Mouse (Mus musculus) erythroblast, adult 5-6 weeks (primary cell): ENCODE measurements around the gene Sbk3. TPM values are rescaled to one million over a fixed set of nuclear protein-coding genes. Genes with fewer than 3 reads are reported as not detected.

Source experiments
- ATAC-seq: replicated peaks from 2 replicates; pipeline ENCODE4 v1.8.0; 2016; ENCODE audit warnings: moderate number of reproducible peaks, mild to moderate bottlenecking, moderate TSS enrichment, inconsistent platforms; ENCODE audit not compliant: poor library complexity, low FRiP score, severe bottlenecking
- total RNA-seq, 2 experiments: library from RNA; stranded (forward) in 1 of 2; stranded (reverse) in 1 of 2; fragments of 150-400 nt in 1 of 2; fragments of 200-764, 138-1000 nt in 1 of 2; gene quantifications; 2 replicates each; pipeline versions ENCODE4 v1.2.3 to v1.2.4; 2015 to 2017; ENCODE audit warnings: low replicate concordance in 2 of 2

The Sbk3 gene
- total RNA-seq, 2 experiments from 2014 or later = not detected

- no peak for ATAC-seq
Observed at GRCm38 (mm10) chr7:4937392-4937791, 33.6 kb downstream of the Sbk3 start.

GRCm38 (mm10) chr7:4936832-4937231 is 34.1 kb downstream of the Sbk3 start:
- ATAC-seq = no peak

GRCm38 (mm10) chr7:4934160-4934914 is 36.6 kb downstream of the Sbk3 start:
- no peak for ATAC-seq

GRCm38 (mm10) chr7:4933103-4933502 is 37.9 kb downstream of the Sbk3 start:
- ATAC-seq = no peak

GRCm38 (mm10) chr7:4928323-4928722 is 42.6 kb downstream of the Sbk3 start:
- no peak for ATAC-seq

GRCm38 (mm10) chr7:4927711-4928110 is 43.3 kb downstream of the Sbk3 start:
- no peak for ATAC-seq

- no peak for ATAC-seq
Observed at GRCm38 (mm10) chr7:4926849-4927248, 44.1 kb downstream of the Sbk3 start.

- no peak for ATAC-seq
Observed at GRCm38 (mm10) chr7:4925441-4926381, 45.3 kb downstream of the Sbk3 start, which contains the start of gene Ssc5d. Gene Ssc5d, plus strand, starts transcription at chr7:4925785.

DNA sequence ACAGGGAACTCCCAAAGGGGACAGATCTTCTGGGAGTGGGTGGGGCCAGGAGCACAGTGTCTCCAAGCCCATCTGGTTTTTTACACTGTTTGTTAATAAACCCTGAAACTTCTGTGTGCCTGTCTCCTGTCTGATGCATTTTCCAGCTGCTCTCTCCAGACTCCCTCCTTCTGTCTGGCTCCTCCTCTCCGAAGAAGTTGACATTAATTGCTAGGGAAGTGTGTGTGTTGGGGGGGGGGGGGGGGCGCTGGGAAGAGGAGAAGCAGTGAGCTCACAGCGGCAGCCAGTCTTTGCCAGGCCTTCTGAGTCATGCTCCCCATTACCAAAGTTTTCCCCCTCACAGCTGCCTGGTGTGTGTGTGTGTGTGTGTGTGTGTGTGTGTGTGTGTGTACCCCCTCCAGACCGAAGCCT is 46.1 kb downstream of the Sbk3 start:
- ATAC-seq = no peak

- ATAC-seq = no peak
Observed at GRCm38 (mm10) chr7:4924483-4924882, 46.5 kb downstream of the Sbk3 start.

GRCm38 (mm10) chr7:4923586-4924364 is 47.2 kb downstream of the Sbk3 start:
- no peak for ATAC-seq

GRCm38 (mm10) chr7:4922931-4923565 is 47.9 kb downstream of the Sbk3 start:
- ATAC-seq = no peak

DNA sequence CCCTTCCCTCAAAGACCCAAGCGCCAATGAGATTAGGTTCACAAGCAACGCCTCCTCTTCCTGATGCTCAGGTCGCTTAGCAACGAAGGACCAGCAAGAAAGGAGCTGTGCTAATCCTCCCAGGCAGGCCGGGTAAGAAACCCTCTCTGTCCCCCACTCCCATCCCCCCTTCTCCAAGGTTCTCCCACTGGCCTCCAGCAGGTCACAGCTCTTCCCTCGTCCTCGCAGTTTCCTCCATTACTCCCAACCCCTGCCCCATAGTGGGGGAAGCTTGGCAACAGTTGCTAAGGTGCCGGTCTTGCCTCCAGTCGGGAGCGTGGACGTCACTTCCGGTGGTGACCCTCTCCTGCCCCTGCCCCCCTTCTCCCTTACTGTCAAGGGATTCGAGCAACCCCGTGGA is 48.5 kb downstream of the Sbk3 start:
- ATAC-seq = no peak

- ATAC-seq = no peak
Observed at GRCm38 (mm10) chr7:4921824-4922482, 49.0 kb downstream of the Sbk3 start, which contains the start of gene Nat14. Gene Nat14, plus strand, starts transcription at chr7:4922028.

GRCm38 (mm10) chr7:4920976-4921823 is 49.8 kb downstream of the Sbk3 start:
- no peak for ATAC-seq

GRCm38 (mm10) chr7:4920496-4920895 is 50.5 kb downstream of the Sbk3 start:
- ATAC-seq = no peak

DNA sequence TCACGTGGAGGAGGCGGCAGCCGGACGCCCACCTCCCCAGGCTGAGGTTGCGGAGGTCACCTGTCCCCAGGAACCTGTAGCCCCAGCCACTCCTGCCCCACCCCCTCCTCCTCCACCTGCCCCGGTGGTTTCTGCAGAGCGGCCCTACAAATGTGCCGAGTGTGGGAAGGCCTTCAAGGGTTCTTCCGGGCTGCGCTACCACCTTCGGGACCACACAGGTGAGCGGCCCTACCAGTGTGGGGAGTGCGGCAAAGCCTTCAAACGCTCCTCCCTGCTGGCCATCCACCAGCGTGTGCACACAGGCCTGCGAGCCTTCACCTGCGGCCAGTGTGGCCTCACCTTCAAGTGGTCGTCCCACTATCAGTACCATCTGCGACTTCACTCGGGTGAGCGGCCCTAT is 51.0 kb downstream of the Sbk3 start:
- no peak for ATAC-seq

GRCm38 (mm10) chr7:4919096-4919495 is 51.9 kb downstream of the Sbk3 start:
- no peak for ATAC-seq
